Mouse (Mus musculus): ENCODE measurements around the gene Cybrd1.
A peak's percentile ranks its signal among the peaks of the same experiment; 100 is the strongest.

The Cybrd1 gene

DNA sequence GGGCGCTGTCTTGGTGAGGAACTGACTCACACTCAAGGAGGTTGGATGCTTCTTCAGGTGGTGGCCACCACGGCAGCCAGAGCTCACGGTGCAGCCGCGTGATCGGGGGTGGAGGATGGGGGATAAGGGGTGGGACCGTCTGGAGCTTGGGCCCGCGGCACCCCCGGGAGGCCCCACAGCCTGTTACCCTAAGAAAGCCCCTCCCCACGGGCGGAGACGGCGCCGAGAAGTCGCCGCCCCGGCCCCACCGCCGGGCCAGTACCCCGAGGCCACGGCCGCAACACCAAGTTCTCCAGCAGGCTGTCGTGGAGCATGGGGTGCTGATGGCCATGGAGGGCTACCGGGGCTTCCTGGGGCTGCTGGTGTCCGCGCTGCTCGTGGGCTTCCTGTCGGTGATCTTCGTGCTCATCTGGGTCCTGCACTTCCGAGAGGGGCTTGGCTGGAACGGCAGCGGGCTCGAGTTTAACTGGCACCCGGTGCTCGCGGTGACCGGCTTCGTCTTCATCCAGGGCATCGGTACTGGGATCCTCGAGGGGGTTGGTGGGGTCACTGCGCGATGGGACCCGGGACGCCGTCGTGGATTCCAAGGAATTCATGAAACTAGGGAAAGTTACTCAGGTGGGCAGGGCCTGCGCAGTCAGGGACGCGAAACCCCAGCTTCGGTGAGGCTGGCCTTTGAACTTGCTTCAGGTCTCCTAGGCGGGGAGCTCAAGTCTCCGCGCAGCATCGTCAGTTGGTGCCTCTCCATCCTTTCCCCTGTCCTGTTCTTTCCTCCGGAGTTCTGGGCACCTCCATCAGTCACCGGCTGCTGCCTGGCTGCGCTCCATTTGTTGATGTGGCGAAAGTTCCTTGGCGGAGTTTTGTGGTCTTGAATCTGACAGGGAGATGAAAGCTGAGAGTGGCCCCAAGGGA lies at the start of gene Cybrd1:
TSS of gene Cybrd1 (plus strand) at position 127 of the 912 bp plus-strand sequence.
- DNase-seq (ENCODE audit: low spot score): peak; percentile 41

DNA sequence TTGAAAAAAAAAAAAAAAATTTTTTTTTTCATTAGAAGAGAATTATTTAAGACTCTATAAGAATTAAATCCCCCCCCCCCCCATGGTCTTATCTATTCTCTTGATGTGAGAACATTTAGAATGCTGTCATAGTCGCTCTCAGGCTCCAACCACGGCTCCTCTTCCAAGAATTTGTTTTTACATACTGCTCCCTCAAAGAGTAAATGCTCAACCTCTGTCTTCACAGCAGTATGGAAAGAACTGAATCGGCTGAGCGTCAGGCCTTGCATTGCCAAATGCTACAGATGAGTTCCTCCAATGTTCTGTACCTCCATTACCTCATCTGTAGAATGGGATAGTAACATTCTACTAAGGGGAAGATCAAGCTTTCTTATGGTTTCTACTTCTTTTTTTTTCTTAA lies 46.1 kb upstream of the Cybrd1 start:
- DNase-seq (ENCODE audit: low spot score): no peak

DNA sequence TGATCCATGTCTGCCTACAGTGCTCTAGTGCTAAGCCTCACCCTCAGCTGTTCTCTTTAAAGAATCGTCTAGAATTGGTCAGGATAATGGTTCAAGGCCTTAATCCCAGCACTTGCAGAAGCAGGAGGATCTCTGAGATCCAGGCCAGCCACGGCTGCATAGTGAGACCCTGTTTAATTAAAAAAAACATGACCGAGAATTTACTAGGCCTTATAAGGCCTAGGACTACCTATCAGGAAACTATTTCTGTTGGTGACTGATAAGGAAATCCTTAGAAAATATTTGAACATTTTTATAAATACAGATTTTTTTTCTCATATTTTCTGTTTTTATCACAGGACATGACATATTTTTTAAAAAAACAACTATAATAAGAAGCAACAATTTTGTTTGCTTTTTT lies 44.4 kb upstream of the Cybrd1 start:
- DNase-seq (ENCODE audit: low spot score): no peak

DNA sequence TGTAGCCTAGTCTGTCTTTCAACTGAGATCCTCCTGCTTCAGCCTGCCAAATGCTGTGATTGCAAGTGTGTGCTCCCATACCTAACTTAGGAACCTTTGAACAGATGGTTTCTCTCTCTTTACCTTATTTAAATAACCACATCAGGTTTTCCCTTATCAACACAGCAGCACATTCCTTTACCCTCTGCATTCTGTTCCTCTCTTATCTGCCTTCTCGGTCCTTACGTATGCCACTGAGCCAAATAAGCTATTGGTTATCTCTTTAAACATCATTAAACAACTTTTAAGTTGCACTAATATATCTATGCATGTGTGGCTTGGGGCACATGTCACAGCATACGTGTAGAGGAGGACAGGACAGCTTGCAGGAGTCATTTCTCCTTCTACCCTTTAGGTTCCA lies 43.9 kb upstream of the Cybrd1 start:
- DNase-seq (ENCODE audit: low spot score): no peak

DNA sequence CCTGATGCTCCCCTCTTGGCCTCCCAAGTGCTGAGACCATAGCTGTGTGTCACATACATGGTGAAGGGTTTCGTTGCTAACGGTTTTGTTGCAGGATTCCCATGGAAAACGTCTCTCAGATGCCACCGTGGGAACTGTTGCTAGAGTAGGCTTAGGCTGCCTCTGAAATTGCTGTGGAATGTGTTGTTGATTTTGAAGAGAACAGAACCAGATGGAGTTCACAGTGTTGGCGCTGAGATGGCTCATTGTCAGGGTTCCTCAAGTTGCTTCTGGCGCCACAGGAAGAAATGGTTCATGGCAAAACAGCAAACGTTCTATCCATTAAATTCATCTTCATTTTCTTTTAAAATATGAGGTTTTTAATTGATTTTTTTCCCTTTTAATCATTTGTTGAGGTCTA lies 35.3 kb upstream of the Cybrd1 start:
- DNase-seq (ENCODE audit: low spot score): no peak

DNA sequence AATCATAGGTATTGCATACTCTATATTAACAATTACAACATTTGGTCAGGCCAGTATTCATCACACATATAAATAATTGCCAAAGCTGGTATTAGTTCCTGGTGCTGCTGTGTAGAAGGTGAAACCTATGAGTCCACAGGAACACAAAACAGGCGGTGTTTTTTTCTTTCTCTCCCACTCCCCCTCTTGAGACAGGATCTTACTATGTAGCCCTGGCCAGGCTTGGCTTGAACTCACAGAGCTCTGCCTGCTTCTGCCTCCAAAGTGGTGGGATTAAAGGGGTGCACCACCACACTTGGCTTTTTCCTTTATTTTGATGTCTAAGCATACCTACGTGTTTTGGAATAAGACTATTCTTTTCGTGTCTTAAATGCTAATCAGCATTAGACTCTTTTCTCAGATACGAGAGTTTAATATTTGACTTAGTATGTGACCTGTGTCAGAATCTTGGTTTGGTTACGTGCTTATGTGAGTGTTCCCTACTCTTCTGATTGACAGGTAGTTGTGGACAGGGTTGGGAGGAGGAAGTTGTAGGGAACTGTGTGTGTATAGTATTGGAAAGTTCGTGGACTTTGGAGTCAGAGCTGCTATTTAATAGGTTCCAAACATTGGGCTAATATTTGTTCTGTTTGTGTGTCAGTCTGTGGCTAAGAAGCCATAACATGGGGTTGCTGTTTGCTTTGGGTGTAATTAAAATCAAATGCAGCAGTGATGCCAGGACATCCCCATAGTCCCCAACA lies 34.1 kb upstream of the Cybrd1 start:
- DNase-seq (ENCODE audit: low spot score): no peak

DNA sequence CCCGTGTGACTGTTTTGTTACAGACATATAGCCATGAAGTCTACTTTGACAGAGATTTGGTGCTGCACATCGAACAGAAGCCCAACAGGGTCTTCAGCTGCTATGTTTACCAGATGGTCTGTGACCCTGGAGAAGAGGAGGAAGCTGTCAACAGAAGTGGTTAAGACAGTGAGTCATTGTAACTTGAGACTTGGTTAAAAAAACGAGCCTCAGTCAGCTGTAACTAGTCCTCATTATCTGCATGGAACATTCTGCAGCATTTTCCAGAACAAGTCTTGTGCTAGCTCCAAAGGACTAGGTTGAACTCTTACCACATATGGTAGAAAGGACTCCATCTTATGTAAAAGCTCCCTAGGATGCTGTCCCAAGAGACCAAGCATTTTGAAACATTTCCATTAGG lies 28.0 kb upstream of the Cybrd1 start:
- no peak for DNase-seq (ENCODE audit: low spot score)

DNA sequence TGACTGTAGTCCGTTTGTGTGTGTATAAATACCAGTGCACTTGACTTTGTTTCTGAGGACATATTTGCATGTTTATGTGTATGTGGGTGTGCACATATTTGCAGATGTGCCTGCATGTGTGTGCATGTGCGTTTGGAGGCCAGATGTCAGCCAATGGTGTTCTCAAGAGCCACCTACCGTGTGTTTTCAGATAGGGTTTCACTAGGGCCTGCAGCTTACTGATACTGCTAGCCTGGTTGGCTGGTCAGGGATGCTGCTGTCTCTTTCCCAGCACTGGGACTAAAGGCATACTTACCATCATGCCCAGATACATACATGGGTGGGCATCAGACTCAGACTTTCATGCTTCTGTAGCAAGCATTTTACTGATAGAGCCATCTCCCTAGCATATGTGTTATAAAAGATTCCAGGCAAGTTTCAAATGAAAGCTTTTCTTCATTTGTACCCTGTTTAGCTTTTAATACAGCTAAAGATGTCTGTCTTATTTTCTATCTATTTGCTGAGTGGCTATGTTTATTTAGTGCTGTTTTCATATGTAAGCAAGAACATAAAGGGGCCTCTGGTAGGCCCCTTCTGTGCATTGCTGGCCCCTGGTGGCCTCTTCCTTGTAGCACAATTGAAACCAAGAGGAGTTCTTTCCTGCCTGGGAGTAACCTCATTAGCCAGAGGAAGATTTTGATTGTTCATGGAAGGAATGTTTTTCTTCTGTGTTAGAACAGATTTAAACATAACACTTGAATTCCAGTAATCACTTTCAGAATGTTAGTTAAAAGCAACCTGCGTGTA lies 26.9 kb upstream of the Cybrd1 start:
- DNase-seq (ENCODE audit: low spot score): peak; percentile 5

DNA sequence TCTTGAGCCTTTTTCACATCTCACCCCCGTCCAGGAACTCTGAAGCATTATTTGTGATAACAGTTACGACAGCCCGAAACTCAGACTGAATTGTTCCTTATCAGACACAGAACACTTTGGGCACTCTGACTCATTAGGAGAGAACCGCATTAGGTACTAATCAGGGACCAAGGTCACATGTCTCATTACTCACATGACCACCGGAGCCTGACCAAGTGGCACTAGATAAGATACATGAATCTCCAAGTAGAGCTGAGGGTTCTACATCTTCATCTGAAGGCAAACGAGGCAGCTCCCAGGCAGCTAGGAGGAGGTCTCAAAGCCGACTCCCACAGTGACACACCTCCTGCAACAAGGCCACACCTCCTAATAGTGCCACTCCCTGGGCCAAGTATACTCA lies 21.6 kb upstream of the Cybrd1 start:
- DNase-seq (ENCODE audit: low spot score): no peak

DNA sequence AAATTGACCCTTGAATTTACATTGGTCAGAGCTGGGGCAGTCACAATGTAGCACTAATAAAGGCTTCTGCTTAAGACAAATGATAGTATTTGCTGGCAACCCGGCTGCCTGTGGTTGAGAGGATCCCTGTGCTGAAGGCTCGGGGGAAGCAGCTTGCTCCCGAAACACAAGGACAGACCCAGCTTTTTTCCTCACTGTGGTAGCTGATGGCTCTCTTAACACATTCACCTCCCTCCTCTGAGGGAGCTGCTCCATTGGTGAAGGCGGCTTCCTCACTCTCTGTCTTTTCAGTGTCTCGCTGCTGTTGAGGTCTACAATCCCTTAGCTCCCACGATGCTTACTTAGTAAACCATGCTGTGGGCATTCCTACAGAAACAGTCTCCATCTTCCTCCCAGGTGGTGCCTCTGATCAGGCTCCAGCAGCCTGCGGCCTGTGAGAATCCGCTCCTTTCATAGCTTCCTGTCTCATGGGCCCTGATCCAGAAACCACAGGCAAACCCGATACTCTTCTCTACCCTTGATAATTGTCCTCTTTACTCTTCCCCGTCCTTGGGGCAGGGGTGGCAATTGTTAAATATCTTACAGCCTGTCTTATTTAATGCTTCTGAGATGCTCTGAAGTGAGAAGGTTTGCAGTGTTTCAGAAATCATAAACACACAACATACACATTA lies 15.0 kb upstream of the Cybrd1 start:
- no peak for DNase-seq (ENCODE audit: low spot score)

DNA sequence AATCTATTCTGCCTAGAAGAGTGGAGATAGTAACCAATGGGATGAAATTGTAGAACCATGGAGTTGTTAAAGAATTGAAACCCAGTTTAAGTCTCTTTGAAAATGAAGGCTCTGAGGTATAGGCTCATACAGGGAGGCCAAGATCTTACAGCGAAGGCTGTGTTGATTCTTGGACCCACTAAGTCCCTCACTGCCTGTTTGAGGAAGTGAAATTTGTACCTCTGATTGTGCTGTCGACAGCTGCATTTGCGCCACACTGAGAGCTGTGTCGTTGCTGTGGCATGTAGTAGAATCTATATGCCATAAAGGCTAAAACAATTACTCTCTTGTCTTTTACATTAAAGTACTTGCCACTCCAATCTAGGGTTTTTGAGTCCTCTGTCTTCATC lies 14.4 kb upstream of the Cybrd1 start:
- DNase-seq (ENCODE audit: low spot score): no peak

DNA sequence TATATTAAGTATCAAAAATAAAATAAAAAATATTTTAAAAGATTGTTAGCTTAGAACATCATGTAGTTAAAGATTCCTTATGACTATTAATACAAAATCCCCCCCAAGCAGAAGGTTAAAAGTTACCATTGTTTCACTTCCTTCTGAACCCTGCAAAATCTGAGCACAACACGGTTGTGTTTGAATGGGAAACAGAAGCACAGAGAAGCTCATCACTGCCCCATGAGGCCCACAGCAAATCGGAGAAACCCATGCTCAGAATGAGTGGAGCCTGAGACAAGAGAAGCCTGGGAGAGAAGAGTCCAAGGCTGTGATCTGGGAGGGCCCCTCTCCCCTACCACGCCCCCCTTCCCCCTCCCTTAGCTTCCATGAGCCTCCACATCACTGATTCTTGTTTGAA lies 13.0 kb upstream of the Cybrd1 start:
- no peak for DNase-seq (ENCODE audit: low spot score)

DNA sequence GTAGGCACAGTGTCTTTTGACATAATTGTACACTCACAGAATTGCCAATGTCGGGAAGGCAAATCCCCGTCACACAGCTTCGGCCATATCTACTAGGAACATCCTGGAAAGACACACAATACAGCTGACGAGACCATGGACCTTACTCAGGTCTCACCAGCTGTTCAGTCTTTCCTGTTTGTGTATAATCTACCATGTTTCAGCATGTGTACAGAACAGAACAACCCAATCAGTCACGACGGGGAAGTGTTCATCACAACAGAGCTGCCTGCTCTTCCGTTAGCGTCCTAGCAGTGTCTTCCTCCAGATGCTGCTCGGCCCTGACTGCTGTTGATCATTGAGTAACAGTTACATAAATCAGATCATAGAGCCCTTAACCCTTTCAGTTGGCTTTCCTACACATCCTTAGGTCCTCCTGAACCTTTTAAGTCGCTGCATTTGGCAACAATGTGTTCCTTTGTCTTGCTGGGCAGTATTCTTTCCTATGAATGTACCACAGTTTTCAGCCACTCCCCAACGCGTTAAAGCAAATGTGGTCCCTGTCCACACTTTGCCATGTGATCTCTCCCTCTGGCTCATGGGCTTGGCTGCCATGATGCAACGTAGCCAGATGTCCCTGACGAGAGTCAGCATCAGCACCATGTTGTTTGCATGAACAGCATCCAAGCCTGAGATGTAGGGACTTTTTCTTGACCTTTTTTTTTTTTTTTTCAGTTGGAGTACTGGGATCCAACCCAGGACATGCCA lies 12.1 kb upstream of the Cybrd1 start:
- no peak for DNase-seq (ENCODE audit: low spot score)

DNA sequence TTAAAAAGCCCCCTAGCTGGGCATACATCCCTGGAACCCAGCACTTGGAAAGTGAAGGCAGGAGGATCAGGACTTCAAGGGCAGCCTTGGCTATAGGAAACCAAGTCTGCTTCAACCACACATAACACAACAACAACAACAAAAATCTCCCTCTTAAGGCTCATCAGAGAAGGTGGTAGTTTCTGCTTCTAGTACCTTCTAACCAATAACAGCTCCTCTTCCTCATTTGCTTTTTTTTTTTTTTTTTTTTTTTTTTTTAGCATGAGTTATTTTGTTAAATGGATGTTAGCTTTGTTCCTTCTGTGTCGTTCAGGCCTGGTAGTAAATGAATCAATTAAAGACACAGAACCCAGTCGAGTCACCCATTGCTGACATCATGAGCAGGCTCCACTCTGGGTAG lies 10.5 kb upstream of the Cybrd1 start:
- no peak for DNase-seq (ENCODE audit: low spot score)

DNA sequence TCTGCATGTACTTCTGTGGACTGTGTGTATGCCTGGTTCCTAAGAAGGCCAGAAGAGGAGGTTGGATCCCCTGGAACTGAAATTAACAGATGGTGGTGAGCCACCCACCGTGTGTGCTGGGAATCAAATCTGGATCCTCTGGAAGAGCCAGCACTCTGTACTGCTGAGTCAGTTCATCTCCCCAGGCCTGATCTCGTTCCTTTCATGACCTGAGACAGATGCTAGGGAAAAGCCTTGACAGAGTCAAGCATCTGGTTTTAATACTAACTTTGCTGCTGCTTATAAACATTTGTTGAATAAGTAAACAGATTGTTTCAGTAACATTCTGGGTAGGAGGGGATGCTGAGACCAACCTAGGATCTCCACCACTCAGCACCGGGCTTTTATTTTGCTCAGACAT lies 9.2 kb upstream of the Cybrd1 start:
- DNase-seq (ENCODE audit: low spot score): no peak

DNA sequence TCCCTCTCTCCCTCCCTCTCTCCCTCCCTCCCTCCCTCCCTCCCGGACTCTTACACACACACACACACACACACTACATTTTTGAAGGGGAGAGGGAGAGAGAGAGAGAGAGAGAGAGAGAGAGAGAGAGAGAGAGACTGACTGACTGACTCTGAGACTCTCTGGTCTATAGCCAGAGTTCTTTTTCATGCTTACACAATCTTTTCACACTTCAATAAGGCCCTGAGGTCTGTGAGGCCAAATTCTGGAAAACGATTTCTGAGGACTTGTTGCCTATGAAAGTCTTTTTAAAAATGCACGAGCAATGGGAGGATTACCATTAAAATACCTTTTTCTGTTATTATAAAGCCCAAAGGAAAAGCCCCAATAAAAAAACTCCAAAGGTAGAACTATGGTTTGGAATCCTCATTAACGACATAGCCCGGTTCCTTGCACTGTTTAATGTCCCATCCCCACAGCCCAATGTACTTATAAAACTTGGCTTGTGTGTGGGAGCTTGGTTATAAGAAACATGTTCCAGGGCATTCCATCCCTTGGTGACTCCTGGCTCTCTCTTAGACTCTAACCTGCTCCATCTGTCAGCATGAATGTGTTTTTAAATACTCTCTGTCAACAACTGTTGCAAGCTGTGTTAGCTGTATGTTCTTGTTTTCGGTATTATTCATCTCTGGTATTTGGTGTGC lies 4.1 kb upstream of the Cybrd1 start:
- no peak for DNase-seq (ENCODE audit: low spot score)

DNA sequence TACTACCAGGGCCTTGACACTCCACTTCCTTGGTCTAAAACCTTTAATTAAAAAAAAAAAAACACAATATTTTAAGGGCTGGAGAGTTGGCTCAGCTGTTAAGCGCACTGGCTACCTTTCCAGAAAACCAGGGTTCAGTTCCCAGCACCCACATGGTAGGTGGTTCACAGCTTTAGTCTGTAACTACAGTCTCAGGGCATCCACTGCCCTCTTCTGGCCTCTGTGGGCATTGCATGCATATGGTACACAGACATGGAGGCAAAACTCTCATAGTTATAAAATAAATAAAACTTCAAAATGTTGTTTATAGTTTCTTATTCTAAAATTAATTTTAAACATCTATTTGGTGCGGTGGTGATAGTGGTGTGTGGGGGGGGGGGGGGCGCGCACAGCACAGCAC lies 1.6 kb upstream of the Cybrd1 start:
- no peak for DNase-seq (ENCODE audit: low spot score)

DNA sequence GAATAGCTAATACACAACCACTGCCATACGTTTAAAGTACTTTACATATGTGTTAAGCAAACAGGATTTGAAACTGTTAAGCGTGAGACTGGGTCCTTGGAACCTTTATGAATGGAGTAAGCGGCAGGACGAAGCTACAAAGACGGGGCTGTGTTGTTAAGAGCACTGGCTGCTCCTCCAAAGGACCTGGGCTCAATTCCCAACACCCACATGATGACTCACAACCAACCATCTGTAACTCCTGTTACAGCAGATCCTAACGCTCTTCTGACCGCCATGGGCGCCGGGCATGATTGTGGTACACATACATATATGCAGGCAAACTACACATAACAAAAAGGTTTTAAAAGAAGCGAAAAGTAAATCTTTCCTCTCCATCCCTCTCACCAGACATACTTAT lies 3.1 kb downstream of the Cybrd1 start:
- DNase-seq (ENCODE audit: low spot score): no peak

DNA sequence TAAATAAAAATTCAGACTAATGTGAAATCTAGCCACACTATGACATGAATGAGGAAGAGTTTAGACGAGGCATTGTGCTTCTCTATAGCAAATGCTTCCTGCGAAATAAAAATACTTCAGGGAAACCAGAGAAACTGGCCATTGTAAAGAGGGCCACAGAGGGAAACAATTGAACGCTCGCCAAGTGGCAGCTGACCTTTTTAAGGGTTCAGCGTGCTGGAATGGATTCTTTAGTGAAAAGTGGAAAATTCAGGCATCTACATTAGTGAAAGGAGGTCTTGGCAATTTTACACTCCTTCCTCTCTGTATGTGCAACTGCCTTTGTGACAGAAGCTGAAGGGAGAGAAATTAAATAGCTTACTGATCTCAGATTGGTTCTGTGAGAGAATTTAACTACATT lies 3.7 kb downstream of the Cybrd1 start:
- no peak for DNase-seq (ENCODE audit: low spot score)

DNA sequence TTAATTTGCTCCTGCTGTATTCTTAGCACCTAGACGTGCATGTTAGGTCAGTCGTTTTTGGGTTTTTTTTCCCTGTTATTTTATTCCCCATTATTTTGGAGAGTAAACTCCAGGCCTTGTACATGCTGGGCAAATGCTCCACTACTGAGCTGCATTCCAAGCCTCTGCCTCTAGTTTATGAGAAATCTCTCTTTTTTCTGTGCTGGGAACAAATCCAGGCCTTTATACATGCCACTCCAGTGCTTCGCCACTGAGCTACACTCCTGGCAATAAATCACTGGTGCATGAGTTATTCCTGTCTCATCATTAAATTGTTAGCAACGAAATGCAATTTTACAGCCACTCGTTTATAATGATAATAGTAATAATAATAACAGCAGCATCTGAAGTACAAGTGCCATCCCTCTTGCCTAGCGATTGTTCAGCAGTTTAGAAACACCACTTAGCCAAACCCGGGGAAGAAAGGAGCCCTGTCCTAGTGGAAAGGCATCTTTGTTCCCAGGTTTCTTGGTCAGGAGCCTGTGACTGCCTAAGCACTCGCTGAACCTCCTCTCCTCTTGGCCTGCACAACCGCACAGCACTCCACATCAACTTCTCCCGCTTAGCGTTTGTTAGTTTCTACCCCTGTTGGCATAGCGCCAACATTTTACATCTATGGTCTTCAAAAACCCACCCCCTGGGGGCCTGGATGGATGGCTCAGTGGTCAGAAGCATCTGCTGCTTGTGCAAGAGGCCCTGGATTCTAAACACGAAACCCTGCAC lies 4.7 kb downstream of the Cybrd1 start:
- DNase-seq (ENCODE audit: low spot score): no peak

Data from ovary, postnatal 14 days (tissue).